Mouse (Mus musculus): Measurements from ENCODE around the gene Adssl1. TPM values are rescaled to one million over a fixed set of nuclear protein-coding genes. Genes with fewer than 3 reads are reported as not detected.

Adssl1 gene
- 3.6 and 6.0 TPM in 2 replicates for polyA plus RNA-seq (2012; rRNA removed)

DNA sequence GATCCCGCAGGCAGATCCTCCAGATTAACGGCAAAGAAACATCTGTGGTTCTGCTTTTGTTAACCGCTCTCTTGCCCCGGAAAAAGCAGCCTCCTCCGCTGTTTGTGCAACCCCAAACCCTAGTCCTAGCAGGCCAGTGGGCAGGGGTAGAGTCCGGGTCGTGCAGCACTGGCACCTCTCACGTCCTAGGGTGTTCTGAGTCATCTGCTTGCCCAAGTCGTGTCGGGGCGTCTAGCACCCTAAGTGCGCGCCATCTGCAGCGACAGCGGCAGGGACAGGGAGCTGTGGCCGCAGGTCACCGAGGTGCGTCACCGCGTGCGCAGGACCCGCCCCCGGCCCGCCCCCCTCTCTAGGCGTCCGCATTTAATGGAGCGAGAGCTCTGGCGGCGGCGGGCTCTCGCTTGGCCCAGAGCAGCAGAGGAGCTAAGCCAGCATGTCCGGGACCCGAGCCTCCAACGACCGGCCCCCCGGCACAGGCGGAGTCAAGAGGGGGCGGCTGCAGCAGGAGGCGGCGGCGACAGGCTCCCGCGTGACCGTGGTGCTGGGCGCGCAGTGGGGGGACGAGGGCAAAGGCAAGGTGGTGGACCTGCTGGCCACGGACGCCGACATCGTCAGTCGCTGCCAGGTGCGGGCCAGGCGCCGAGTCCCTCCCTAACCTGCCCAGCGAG, at the start of gene Adssl1:
Gene Adssl1, plus strand, starts transcription at position 360 of the 668 bp plus-strand sequence.

DNA sequence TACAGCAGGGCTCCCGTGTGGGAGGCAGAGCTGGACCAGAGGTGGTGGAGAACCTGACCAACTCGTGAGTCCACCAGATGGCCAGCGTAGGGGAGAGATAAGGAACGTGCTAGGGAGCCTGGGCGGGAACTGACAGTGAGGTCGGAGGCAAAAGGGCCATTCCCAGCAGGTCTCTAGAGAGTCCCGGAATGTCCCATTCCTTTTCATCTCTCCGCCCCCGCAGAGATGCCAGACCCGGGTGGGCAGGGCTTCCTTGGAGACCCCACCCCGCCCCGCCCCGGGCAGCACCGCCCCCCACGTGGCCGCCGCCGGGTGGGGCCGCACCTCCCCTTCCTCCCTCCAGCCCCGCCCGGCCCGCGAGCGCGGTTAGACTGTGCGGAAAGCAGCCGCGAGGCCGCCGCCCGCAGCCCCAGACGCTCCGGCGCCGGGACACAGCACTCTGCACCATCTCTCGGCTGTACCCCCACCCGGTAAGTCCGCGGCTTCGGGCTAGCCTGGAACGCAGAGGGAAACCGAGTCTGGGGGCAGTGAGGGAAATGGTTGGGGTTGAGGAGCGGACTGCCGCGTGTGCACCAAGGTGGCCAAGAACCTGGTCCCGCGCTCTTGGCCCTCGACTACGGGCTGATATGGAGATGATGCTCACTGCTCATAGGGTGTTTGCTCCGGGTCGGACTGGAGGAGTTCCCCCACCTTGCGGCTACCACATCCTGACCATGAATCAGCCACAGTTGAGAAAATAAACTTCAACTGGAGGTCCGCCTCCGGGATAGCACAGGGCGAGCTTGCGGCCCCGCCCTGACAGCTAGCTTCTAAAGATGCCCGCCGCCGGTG, 31.2 kb upstream of the Adssl1 start, which contains the start of gene Inf2:
Gene Inf2, plus strand, starts transcription at position 359 of the 831 bp plus-strand sequence.

DNA sequence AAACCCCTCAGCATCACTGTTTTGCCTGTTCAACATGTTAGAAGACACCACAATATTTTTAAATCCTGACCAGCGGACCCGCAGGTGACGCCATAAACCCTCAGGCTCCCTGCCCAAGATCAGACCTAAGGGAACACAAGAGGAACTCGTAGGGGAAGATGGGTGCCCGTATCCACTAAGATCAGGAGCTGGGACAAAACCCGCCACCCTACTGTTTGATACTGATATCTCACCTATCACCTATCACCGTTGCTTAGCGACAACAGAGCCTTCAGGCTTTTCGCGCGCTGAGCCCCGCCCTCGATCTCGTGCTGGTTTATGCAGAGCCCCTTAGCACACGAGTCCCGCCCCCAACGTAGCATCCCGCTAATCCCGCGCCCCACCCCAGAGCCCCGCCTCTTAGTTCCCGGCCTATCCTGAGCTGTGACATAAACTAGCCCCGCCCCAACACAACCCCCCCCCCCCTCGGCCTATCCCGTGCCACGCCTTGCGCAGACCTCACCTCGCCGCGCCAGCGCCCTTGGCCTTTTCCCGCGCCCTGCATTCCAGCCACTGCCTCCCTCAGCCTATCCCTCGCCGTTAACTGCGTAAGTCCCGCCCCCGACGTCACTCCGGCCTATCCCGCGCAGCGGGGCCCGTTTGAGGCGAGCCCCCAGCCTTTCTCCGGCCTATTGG, 24.5 kb downstream of the Adssl1 start, which contains the start of gene Siva1:
Gene Siva1, plus strand, starts transcription at position 500 of the 675 bp plus-strand sequence.

DNA sequence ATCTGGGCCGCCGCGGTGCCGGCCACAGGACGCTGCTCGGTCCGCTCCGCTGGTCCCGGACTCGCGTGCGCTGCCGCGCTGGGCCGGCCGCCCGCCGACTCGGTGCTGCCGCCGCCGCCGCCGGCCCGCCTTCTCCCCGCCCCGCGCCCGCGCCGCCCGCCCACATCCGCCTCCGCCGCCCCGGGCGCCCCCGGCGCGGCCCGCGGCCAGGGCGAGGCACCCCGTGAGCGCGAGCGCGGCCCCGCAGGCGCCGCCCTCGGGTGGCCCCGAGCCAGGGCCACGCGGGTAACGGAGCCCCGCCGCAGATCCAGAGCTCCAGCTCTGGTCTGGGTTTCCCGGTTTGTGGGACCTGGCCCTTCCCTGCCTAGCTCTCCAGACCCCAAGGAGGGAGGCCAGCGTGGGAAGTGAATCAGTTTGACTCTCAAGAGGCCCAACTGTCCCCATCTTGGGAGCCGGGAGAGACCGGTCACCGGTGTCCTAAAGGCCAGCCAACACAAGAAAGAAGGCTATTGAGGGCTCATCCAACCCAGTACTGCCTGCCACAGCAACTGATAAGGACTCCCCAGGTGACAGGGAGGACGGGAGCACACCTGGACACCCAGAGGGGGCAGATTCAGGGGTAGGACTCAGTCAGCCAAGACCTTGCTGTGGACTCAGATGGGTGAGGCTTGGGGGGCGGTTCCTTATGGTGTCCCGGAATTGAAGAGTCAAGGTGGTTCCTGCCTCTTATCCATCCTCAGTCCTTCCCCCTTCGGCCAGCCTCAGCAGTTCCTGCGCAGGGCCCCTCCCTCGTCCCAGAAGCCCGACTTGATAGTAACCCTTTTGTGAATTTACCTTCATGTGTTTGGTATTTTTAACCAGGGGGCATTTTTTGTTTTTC, 54.5 kb downstream of the Adssl1 start, which contains the start of gene Akt1:
Gene Akt1, minus strand, starts transcription at position 753 of the 880 bp plus-strand sequence.

DNA sequence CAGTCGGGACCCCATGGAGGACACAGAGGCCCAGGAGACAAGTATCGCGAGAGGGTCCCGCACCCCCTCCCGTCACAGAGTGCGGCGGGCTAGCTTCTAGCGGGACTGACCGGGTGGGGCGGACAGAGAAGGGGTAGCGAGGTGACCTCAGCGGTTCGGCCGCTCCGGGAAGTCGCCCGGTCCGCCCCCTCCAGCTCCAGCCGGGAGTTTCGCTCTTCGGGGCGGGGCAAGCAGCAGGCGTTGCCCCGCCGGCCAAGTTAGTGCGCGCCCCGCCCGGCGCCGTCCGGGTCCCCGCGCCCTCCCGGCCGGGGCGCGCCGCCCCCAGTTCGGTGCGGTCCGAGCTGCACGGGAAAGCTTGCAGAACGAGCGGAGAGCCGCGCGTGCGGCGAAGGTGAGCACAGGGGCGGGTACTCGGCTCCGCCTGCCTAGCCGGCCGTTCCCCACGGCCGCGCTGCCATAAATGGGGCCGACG, 58.7 kb downstream of the Adssl1 start, which contains the start of gene Zbtb42:
Gene Zbtb42, plus strand, starts transcription at position 274 of the 472 bp plus-strand sequence.

Other genes starting within 250 kb of the Adssl1 start
- gene A530016L24Rik, start 130.6 kb upstream of the Adssl1 start, polyA plus RNA-seq (2012; rRNA removed) = 0.19 and 0.20 TPM in 2 replicates
- gene Tmem179, start 103.3 kb upstream of the Adssl1 start, polyA plus RNA-seq (2012; rRNA removed) = 3.4 and 3.5 TPM in 2 replicates
- 9.1 and 11.1 TPM in 2 replicates for gene Inf2, start 31.3 kb upstream of the Adssl1 start, polyA plus RNA-seq (2012; rRNA removed)
- gene Siva1, start 24.6 kb downstream of the Adssl1 start, polyA plus RNA-seq (2012; rRNA removed) = 176 and 229 TPM in 2 replicates
- gene Akt1, start 54.8 kb downstream of the Adssl1 start, polyA plus RNA-seq (2012; rRNA removed) = 229 and 233 TPM in 2 replicates
- gene Zbtb42, start 58.8 kb downstream of the Adssl1 start, polyA plus RNA-seq (2012; rRNA removed) = 4.9 and 5.7 TPM in 2 replicates
- 15.5 and 21.9 TPM in 2 replicates for gene Cep170b, start 100.4 kb downstream of the Adssl1 start, polyA plus RNA-seq (2012; rRNA removed)
- 3.3 and 4.7 TPM in 2 replicates for gene Pld4, start 140.6 kb downstream of the Adssl1 start, polyA plus RNA-seq (2012; rRNA removed)
- 0.29 and 0.41 TPM in 2 replicates for gene Ahnak2, start 182.6 kb downstream of the Adssl1 start, polyA plus RNA-seq (2012; rRNA removed)
- 5.9 and 10.5 TPM in 2 replicates for gene Clba1, start 188.9 kb downstream of the Adssl1 start, polyA plus RNA-seq (2012; rRNA removed)
- gene Cdca4, start 209.4 kb downstream of the Adssl1 start, polyA plus RNA-seq (2012; rRNA removed) = 71.8 and 101 TPM in 2 replicates
- gene Gpr132, start 248.2 kb downstream of the Adssl1 start, polyA plus RNA-seq (2012; rRNA removed) = 0.08 and 0.10 TPM in 2 replicates

Measured in central nervous system, embryonic 11.5 days (tissue).